30 mouse cellular contexts compared by ENCODE assay signal in the genomic region with DNA sequence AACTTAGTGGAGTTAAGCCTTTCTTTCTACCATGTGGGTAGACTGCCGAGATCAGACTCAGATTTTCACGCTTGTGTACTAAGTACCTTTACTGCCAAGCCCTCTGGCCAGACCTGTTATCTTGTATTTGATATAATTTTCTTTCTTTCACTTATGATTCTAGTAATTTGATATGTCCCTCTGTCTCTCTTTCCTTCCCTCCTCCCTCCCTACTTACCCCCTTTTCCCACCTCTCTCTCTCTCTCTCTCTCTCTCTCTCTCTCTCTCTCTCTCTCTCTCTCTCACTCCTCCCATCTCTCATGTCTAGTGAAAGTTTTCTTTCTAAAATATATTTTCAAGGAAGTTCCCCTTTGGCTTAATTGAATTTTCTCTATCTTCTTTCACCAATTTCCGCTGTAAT.
"Had no signal": no experiment of that assay in that cellular context is flagged by ENCODE, and none has a peak within 500 bp of the region (broad histone marks: within the 10 kb centered on the region; RNA-seq: fewer than 3 reads in every experiment).

No protein-coding gene starts in this region.

- H3K36me3 ChIP-seq: heart, embryonic 10.5 days; heart, embryonic 12.5 days; heart, embryonic 13.5 days; heart, embryonic 15.5 days; hindbrain, embryonic 10.5 days; hindbrain, embryonic 12.5 days; hindbrain, embryonic 13.5 days; hindbrain, embryonic 15.5 days; intestine, embryonic 15.5 days; kidney, embryonic 15.5 days had no signal

- DNase-seq: heart, postnatal 10 days; heart, postnatal 14 days; heart, postnatal 36 days; heart, postnatal 4 days; kidney, adult 11 months; kidney, adult 2 months; kidney, adult 8-10 months; kidney, adult 9 months; kidney, postnatal 10 days; kidney, postnatal 14 days; kidney, postnatal 36 days; kidney, postnatal 4 days; layer of hippocampus, adult 9-11 months; layer of hippocampus, postnatal 36 days had no signal

- H3K4me3 ChIP-seq: heart, embryonic 10.5 days; heart, embryonic 12.5 days; heart, embryonic 13.5 days; heart, embryonic 15.5 days; hindbrain, embryonic 10.5 days; hindbrain, embryonic 12.5 days; hindbrain, embryonic 13.5 days; hindbrain, embryonic 15.5 days; intestine, embryonic 15.5 days; kidney, embryonic 15.5 days; layer of hippocampus, adult 2 months; left cerebral cortex, adult 2 months had no signal

- H3K27ac ChIP-seq: heart, embryonic 10.5 days; heart, embryonic 13.5 days; heart, embryonic 15.5 days; hindbrain, embryonic 10.5 days; hindbrain, embryonic 12.5 days; hindbrain, embryonic 13.5 days; hindbrain, embryonic 14.5 days; hindbrain, embryonic 15.5 days; hindbrain, postnatal 0 days; intestine, embryonic 15.5 days; kidney, embryonic 15.5 days; kidney, postnatal 0 days; layer of hippocampus, adult 2 months; left cerebral cortex, adult 2 months had no signal

- H3K4me1 ChIP-seq: heart, embryonic 10.5 days; heart, embryonic 12.5 days; heart, embryonic 13.5 days; heart, embryonic 15.5 days; hindbrain, embryonic 10.5 days; hindbrain, embryonic 12.5 days; hindbrain, embryonic 13.5 days; hindbrain, embryonic 15.5 days; intestine, embryonic 15.5 days; kidney, embryonic 15.5 days had no signal

- H3K4me2 ChIP-seq: heart, embryonic 11.5 days; heart, embryonic 12.5 days; heart, embryonic 13.5 days; heart, embryonic 15.5 days; hindbrain, embryonic 12.5 days; hindbrain, embryonic 13.5 days; hindbrain, embryonic 14.5 days; hindbrain, embryonic 15.5 days; intestine, embryonic 15.5 days; kidney, embryonic 15.5 days had no signal

- H3K9ac ChIP-seq: heart, embryonic 12.5 days; heart, embryonic 13.5 days; heart, embryonic 15.5 days; hindbrain, embryonic 12.5 days; hindbrain, embryonic 13.5 days; hindbrain, embryonic 14.5 days; hindbrain, embryonic 15.5 days; intestine, embryonic 15.5 days; kidney, embryonic 15.5 days had no signal

- H3K27me3 ChIP-seq: heart, embryonic 12.5 days; heart, embryonic 13.5 days; heart, embryonic 15.5 days; hindbrain, embryonic 12.5 days; hindbrain, embryonic 13.5 days; hindbrain, embryonic 15.5 days; intestine, embryonic 15.5 days; kidney, embryonic 15.5 days had no signal

- H3K9me3 ChIP-seq: heart, embryonic 10.5 days; heart, embryonic 12.5 days; heart, embryonic 13.5 days; heart, embryonic 15.5 days; hindbrain, embryonic 10.5 days; hindbrain, embryonic 12.5 days; hindbrain, embryonic 13.5 days; hindbrain, embryonic 15.5 days; intestine, embryonic 15.5 days; kidney, embryonic 15.5 days had no signal
